Mouse (Mus musculus) thymus, adult 2 months (tissue): Measurements from ENCODE around the gene Immp2l. TPM values are rescaled to one million over a fixed set of nuclear protein-coding genes. Genes with fewer than 3 reads are reported as not detected.

Experiments
- DNase-seq: peaks from one replicate; pipeline ENCODE4 v3.0.0; 2021
- H3K27ac ChIP-seq: fragments of 200-500 bp; 2 replicates; pipeline ENCODE4 v1.5.1; 2012; ENCODE audit warnings: low read length, control low read depth; ENCODE audit not compliant: control insufficient read depth, insufficient read depth
- H3K27me3 ChIP-seq: fragments of 200-500 bp; 2 replicates; pipeline ENCODE4 v1.6.1; 2012; ENCODE audit warnings: mild to moderate bottlenecking, low read length, moderate library complexity, mixed read lengths; ENCODE audit not compliant: control insufficient read depth, insufficient read depth
- H3K36me3 ChIP-seq: fragments of 200-500 bp; 2 replicates; pipeline ENCODE4 v1.6.1; 2012; ENCODE audit warnings: mild to moderate bottlenecking, low read length, moderate library complexity; ENCODE audit not compliant: control insufficient read depth, insufficient read depth
- H3K4me1 ChIP-seq: fragments of 200-500 bp; replicated peaks from 2 replicates; pipeline ENCODE4 v1.6.1; 2012; ENCODE audit warnings: low read length; ENCODE audit not compliant: control insufficient read depth, insufficient read depth
- H3K4me3 ChIP-seq: fragments of 200-500 bp; 2 replicates; pipeline ENCODE4 v1.5.1; 2012; ENCODE audit warnings: mild to moderate bottlenecking, low read length, control low read depth, moderate library complexity; ENCODE audit not compliant: control insufficient read depth, insufficient read depth
- CTCF ChIP-seq: fragments of 200-500 bp; IDR thresholded peaks from 2 replicates; pipeline ENCODE4 v1.5.1; 2012; ENCODE audit warnings: mild to moderate bottlenecking, control low read depth, low read length, moderate library complexity, borderline replicate concordance; ENCODE audit not compliant: control insufficient read depth, poor library complexity, insufficient read depth; ENCODE audit errors: extremely low read depth
- POLR2A ChIP-seq: fragments of 200-500 bp; IDR thresholded peaks from 2 replicates; pipeline ENCODE4 v1.6.1; 2012; ENCODE audit warnings: mild to moderate bottlenecking, low read length, control low read depth, moderate library complexity; ENCODE audit not compliant: control insufficient read depth, poor library complexity, insufficient read depth; ENCODE audit errors: extremely low read depth
- WGBS: fragments of 180-500 bp; shearing (Covaris S2); methylation state at CpG from one replicate; pipeline ENCODE4 v1.1.7; 2018; 5-methylcytosine and 5-hydroxymethylcytosine counted together
- polyA plus RNA-seq: library from polyadenylated mRNA; depleted of rRNA; stranded (reverse); fragments of >200 nt; gene quantifications from 2 replicates; pipeline ENCODE4 v1.2.3, GENCODE M21; 2012

Gene Immp2l
- polyA plus RNA-seq, 1 experiment, result 6.3 TPM

DNA sequence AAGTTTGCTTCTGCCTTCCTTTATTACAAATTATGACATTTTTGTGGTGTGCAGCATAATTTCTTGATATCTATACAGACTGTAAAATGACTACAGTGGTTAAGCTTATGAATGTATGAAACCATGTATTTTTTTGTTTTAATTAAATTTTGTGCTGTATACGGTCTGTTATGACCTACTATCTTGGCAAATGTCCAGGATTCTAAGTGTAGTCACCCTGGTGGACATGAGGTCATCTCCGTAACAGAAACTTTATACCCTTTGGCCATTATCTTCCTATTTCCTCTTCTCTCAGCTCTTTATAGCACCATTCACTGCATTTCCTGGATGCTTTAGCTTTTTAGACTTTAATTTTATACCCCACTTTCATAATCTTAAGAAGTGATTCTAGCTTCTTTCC is 325.5 kb downstream of the Immp2l start:
- 80% methylated on average over 2 of the region's 2 CpGs for WGBS
- no peak for DNase-seq
- Histone ChIP-seq H3K4me3 (no peak overlapping the region), H3K27me3 (no peaks in the 10 kb centered on the region), H3K4me1 (peaks cover 9% of the 10 kb centered on the region; the same call in 1 of the 2 replicates), H3K27ac (no peak overlapping the region), H3K36me3 (no peaks in the 10 kb centered on the region)
- TF ChIP-seq CTCF (no peak), POLR2A (no peak)

DNA sequence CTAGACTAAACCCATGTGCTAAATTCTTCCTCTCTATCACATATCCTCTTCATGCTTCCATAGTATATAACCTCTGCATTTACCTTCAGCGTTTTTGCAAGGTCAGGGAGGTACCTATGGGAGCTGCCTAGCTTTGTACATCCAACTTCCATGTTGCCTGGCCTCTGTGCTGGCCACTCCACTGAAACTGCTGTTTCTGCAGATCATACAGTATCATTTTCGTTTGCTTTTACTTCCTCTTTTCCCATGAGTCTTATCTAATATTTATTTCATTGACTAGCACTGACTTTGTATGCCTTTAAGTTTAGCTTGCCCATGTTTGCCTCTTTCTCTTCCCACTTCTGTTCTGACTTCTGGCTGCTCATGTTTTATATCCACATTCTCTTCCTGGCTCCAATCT is 325.9 kb downstream of the Immp2l start:
- DNase-seq, result no peak
- Histone ChIP-seq H3K4me3 (no peak overlapping the region), H3K27me3 (no peaks in the 10 kb centered on the region), H3K27ac (no peak overlapping the region), H3K4me1 (peaks cover 9% of the 10 kb centered on the region; the same call in 1 of the 2 replicates), H3K36me3 (no peaks in the 10 kb centered on the region)
- 37% methylated on average over 2 of the region's 2 CpGs for WGBS
- no peak for TF ChIP-seq POLR2A
- TF ChIP-seq CTCF, result no peak

- 96% methylated on average over 2 of the region's 2 CpGs for WGBS
- Histone ChIP-seq H3K4me1 (peaks cover 9% of the 10 kb centered on the region; the same call in 1 of the 2 replicates), H3K36me3 (no peaks in the 10 kb centered on the region), H3K27me3 (no peaks in the 10 kb centered on the region), H3K27ac (no peak overlapping the region), H3K4me3 (no peak overlapping the region)
- no peak for DNase-seq
- no peak for TF ChIP-seq CTCF
- no peak for TF ChIP-seq POLR2A
Measured at GRCm38 (mm10) chr12:41351275-41351674, 327.4 kb downstream of the Immp2l start.

- no peak for TF ChIP-seq POLR2A
- H3K27me3 ChIP-seq, result no peaks in the 10 kb centered on the region
- H3K36me3 ChIP-seq, result no peaks in the 10 kb centered on the region
- no peak for DNase-seq
- no peak overlapping the region for H3K4me3 ChIP-seq
- 87% methylated on average over 1 of the region's 1 CpGs for WGBS
- no peak overlapping the region for H3K27ac ChIP-seq
- H3K4me1 ChIP-seq, result no peaks in the 10 kb centered on the region
Measured at GRCm38 (mm10) chr12:41354857-41355256, 331.0 kb downstream of the Immp2l start.

DNA sequence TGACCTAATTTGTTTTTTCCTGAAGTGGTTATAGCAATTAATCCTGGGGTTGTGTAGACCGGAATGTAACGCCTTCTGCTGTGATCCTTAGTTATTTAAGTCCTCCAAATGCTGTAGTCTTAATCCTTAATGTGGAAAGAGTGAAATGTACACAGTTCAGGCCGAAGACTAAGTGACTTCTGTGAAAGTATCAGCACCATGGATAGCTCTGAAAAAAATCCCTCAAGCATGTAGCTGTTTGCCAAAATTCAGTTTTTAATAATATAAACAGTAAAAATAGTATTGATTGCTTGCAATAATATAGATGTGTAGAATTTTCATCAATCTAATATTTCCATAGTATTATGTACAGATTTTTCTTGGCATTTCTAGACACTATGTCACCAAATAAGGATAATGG is 332.1 kb downstream of the Immp2l start:
- Histone ChIP-seq H3K27ac (no peak overlapping the region), H3K4me3 (no peak overlapping the region), H3K4me1 (no peaks in the 10 kb centered on the region), H3K36me3 (no peaks in the 10 kb centered on the region), H3K27me3 (no peaks in the 10 kb centered on the region)
- TF ChIP-seq POLR2A (no peak), CTCF (no peak)
- 91% methylated on average over 3 of the region's 3 CpGs for WGBS
- no peak for DNase-seq

DNA sequence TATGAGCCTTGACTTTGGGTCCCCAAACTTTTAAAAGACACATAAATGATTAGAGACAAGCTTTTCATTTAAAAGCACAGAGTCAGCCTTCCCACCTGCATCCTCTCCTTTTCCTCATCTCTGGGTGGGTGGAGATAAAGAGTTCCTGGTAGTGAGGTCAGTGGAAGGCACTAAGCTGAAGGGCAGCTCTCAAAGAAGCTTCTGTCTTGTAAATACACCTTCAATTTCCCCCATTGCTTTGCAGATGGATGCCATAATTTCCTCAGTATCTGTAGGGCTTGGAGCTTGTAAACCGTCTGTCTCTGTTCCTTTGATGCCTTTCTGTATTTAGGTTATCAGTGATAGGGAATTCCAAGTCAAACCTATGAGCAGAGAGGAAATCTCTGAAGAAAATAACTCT is 362.8 kb downstream of the Immp2l start:
- Histone ChIP-seq H3K36me3 (no peaks in the 10 kb centered on the region), H3K4me1 (no peaks in the 10 kb centered on the region), H3K4me3 (no peak overlapping the region), H3K27ac (no peak overlapping the region), H3K27me3 (no peaks in the 10 kb centered on the region)
- WGBS, result 100% methylated on average over 1 of the region's 1 CpGs
- DNase-seq, result no peak
- TF ChIP-seq POLR2A, result no peak

GRCm38 (mm10) chr12:41394231-41394630 is 370.3 kb downstream of the Immp2l start:
- TF ChIP-seq POLR2A, result no peak
- TF ChIP-seq CTCF, result no peak
- DNase-seq, result no peak
- Histone ChIP-seq H3K4me3 (no peak overlapping the region), H3K27me3 (no peaks in the 10 kb centered on the region), H3K4me1 (no peaks in the 10 kb centered on the region), H3K27ac (no peak overlapping the region), H3K36me3 (no peaks in the 10 kb centered on the region)

DNA sequence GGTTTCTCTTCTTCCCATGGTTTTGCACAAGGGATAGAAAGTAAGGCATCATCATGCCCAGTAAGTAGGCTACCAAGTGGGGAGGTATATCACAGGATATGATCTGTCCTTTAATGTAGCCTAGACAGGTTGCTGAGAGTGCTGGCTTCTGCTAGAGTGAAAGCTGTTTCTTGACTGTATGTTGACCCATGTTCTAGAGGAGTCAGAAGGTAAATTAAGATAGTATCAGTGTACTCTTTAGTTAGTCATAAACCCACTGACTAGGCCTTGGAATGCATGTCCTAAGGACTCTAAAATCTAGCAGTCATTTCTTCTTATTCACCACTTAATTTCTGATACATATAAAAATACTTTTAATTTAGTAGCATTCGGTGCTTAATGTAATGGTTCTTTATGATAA is 377.2 kb downstream of the Immp2l start:
- no peak overlapping the region for H3K27ac ChIP-seq
- WGBS, result 96% methylated on average over 1 of the region's 1 CpGs

More for the DNA sequence above, 377.2 kb downstream of the Immp2l start:
- no peak for DNase-seq
- no peak overlapping the region for H3K4me3 ChIP-seq
- H3K36me3 ChIP-seq, result no peaks in the 10 kb centered on the region
- TF ChIP-seq POLR2A (no peak), CTCF (no peak)
- H3K27me3 ChIP-seq, result no peaks in the 10 kb centered on the region
- no peaks in the 10 kb centered on the region for H3K4me1 ChIP-seq
